Mouse (Mus musculus): ENCODE data around the gene Isca2. TPM values are rescaled to one million over a fixed set of nuclear protein-coding genes. Genes with fewer than 3 reads are reported as not detected.

Isca2 gene
- total RNA-seq, 2 experiments from 2014 or later: 68.3 to 77.9 TPM

DNA sequence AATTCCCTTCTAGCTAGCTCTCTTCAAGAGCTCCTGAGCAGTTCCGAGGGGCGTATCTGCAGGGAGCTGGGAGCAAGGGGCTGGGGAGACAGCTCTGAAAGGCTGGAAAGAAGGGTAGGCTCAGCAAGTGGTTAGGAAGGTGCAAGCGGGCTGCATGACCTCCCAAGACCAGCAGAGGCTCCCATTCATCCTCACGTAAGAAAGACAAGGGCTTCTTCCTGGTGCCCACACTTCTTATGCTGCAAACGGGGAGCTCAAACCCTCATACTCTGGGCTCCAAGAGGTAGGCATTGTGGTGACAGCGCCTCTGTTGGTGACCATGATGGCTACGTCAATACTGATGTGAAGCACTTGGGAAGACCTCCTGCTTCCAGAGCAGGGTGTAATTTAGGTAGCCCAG, 40.7 kb downstream of the Isca2 start:
- DNase-seq (ENCODE audit: low spot score in 2 of 2): no peak

DNA sequence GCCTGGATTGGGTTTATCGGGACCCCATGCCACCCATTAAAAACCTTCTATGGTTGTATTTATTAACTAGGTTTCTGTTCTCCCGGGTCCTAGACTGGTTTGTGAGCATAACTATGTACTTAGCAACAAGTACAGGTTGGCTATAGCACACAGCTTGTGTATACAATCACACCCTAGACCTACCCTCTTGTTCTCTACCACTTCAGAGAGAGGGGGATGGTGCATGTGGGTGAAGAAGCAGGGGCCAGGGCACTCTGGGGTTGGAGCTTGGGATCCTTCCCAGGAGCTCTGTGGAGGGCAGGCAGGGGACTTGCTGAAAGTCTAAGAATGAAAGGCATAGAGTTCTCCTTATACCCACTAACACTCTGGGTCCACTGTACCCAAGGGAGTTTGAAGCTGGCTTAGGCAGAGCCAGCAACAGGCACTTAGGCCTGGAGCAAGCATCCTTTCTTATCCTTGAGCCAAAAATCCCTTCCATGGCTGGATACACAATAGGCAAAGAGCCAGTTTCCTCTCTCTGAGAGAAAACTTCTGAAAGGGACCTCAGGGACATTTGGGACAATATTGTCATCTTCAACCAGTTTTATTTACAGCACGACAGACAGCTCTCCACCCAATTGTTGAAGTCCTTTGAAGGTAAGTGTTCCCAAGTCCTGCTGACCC, 41.7 kb downstream of the Isca2 start:
- DNase-seq (ENCODE audit: low spot score in 2 of 2): no peak

DNA sequence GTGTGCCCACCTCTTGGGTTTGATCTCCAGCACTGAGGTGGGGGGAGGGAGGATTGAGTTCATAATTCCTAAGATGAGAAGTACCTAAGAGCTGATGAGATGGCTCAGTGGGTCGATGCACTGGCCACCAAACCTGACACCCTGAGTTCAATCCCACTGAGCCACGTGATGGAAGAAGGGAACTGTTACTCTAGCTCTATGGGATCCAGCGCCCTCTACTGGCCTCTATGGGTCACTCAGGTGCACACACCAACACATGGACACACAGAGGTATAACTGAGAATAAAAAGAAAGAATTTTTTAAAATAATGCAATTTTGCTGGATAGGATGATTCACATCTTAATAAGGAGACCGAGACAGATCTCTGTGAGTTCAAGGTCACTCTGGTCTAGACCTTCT, 45.4 kb downstream of the Isca2 start:
- DNase-seq (ENCODE audit: low spot score in 2 of 2): no peak

DNA sequence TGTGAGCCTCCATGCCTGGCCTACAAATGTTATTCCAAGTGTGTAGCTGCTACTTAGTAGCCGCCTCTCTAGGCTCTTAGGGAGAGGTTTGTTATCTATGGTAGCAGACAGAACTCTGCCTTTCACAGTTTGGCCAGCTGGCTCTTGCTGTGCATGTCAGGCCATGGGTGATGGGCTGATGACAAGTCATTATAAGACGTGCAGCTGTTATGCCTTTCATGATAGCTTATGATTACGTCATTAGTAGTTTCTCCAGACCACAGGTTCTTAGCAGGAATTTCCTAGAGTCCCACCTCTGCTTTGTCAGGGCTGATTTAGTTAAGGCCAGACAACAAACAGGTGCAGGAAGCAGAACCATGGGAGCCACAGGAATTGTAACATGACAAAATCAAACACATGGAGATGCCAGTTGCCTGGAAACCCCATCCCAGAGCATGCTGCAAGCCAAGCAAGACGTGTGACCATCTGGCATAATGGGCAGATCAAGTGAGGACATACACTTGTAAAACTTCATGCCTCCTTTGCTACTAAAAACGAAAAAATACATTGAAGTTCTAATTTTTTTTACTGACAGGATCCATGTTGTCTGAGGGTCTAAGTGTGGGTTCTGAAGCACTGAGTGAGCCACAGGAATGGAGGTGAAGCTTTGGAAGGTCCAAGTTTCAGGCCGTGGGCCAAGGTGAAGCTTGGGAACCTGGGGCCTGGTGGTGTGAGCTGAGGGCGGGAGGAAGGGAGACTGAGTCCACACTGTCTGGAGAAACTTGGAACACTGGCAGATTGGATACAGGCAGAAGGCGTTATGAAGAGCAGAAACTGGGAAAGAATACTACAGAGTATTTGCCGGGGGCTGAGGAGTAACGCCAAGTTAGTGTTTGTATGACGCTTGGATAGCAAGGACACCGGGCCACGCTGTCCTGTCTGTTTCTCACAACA, 46.5 kb downstream of the Isca2 start:
- DNase-seq (ENCODE audit: low spot score in 2 of 2): no peak

DNA sequence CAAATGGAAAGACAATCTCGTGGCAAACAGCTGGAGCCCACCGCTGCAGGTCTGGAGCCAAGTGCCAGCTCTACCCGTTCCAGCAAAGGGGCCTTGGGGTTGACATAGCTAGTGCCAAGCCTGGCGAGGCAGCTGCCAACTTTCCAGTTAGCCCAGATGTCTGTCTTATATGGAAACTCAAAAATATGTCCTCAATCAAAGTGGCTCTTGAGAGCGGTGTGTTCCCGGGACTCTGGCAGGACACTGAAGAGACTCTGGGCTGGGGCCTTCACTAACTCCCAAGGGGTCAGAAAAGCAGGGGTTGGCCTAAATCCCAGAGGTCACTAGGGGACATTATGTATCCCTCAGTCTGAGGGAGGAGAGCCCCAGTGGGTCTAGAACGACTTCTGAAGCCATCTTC, 50.5 kb downstream of the Isca2 start:
- no peak for DNase-seq (ENCODE audit: low spot score in 2 of 2)

DNA sequence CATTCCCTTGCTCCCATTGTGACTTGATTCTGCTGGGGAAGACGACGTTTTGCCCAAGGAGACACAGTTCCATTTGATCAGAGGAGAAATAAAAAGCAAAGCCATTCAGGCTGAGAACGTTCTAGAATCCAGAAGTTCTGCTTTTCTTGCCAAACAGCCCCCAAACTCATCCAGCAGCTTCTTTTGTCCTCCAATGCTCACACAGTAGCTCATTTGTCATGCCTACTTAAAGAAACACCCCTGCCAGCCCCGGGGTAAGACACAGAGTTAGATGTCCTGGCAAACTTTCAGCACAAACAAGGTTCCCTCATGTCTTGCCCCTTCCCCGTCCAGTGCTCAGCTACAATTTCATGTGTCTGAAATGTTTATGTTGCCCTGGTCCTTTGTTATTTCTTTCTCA, 51.2 kb downstream of the Isca2 start:
- DNase-seq (ENCODE audit: low spot score in 2 of 2): no peak

Other genes starting within 250 kb of the Isca2 start
- gene Vsx2, start 203.5 kb upstream of the Isca2 start, total RNA-seq (2021): not detected
- 10 to 100 TPM; 11.3 to 13.8 TPM for gene Abcd4, start 155.8 kb upstream of the Isca2 start, total RNA-seq (2021)
- gene Vrtn, start 132.2 kb upstream of the Isca2 start, total RNA-seq (2021): not detected
- under 1 TPM; 0.71 to 0.87 TPM for gene Syndig1l, start 74.4 kb upstream of the Isca2 start, total RNA-seq (2021)
- gene Npc2, start 99 bp upstream of the Isca2 start, total RNA-seq (2021): 10 to 100 TPM; 74.7 to 75.6 TPM
- gene Ltbp2, start 103.3 kb downstream of the Isca2 start, total RNA-seq (2021): 1 to 10 TPM; 6.9 to 7.1 TPM
- 100 to 1,000 TPM in 1 of 2 experiments, 10 to 100 TPM in 1; 99.5 to 108 TPM for gene Fcf1, start 197.6 kb downstream of the Isca2 start, total RNA-seq (2021)
- 10 to 100 TPM; 34.7 to 38.1 TPM for gene Arel1, start 197.6 kb downstream of the Isca2 start, total RNA-seq (2021)
- 10 to 100 TPM; 58.2 to 71.2 TPM for gene Ylpm1, start 223.1 kb downstream of the Isca2 start, total RNA-seq (2021)